Mouse (Mus musculus) activated CD4-positive, CD25-positive, alpha-beta regulatory T cell (primary cell): ENCODE results near the gene Rpap1. TPM values are rescaled to one million over a fixed set of nuclear protein-coding genes. Genes with fewer than 3 reads are reported as not detected.

Source experiments
- polyA plus RNA-seq, 2 experiments: library from polyadenylated mRNA; unstranded; fragments of 100-300 nt; shearing (Covaris generic); gene quantifications; one replicate each; pipeline ENCODE4 v1.2.1; 2017

Rpap1 gene
- 10 to 100 TPM; 17.8 to 24.4 TPM for polyA plus RNA-seq

DNA sequence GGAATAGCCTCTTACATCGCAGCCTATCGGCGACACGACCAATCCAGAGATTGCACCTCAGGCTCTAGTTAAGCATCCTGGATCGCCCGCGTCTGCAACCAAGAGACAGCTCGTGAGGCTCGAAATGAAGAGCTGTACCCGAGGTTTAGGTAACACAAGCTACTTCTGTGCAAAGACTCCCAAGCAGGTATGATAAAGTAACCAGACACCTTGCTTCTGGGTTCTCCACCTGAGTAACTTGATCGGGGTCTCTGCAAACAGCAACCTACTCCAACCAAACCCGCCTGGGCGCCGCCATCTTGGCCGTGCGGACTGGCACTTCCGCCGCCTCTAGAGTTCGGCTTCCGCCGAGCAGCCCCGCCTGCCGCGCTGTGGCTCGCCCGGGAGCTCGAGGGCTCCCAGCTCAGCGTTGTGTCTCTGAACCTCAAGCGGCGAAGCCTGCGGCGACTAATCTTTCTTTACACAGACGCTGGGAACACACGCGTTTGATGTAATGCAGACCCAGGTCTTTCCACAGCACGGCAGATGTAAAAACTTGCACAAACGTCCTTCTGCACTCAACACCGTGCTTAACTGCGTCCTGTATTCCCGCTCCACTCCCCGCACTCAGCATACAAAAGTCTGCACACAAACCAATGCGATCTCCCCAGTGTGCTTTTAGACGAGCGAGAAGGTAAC, at the start of gene Rpap1:
TSS of gene Rpap1 (minus strand) at position 332 of the 678 bp plus-strand sequence.

GRCm38 (mm10) chr2:119797279-119797783, 10.0 kb upstream of the Rpap1 start, which contains the start of gene Tyro3:
Tyro3 (plus strand) TSS chr2:119797733.

DNA sequence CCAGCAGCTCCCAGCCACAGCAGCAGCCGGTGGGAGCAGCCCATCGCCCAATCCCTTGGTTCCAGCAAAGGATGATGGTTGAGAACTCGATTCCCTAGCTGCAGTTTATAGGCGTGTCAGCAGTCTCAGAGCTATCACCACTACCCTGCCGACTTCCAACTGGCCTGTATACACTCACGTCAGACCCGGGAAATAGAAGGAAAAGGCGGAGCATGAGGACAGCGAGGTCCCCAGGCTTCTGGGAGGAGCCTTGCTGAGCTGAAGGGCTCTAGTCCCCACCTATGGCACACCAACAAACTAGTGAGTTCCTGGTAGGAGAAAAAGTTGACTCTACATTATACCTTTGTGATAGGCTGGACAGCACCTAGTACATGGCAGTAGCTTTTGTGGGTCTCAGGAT, 27.1 kb downstream of the Rpap1 start, which contains the start of gene Ltk:
TSS of gene Ltk (minus strand) at position 181 of the 400 bp plus-strand sequence.

DNA sequence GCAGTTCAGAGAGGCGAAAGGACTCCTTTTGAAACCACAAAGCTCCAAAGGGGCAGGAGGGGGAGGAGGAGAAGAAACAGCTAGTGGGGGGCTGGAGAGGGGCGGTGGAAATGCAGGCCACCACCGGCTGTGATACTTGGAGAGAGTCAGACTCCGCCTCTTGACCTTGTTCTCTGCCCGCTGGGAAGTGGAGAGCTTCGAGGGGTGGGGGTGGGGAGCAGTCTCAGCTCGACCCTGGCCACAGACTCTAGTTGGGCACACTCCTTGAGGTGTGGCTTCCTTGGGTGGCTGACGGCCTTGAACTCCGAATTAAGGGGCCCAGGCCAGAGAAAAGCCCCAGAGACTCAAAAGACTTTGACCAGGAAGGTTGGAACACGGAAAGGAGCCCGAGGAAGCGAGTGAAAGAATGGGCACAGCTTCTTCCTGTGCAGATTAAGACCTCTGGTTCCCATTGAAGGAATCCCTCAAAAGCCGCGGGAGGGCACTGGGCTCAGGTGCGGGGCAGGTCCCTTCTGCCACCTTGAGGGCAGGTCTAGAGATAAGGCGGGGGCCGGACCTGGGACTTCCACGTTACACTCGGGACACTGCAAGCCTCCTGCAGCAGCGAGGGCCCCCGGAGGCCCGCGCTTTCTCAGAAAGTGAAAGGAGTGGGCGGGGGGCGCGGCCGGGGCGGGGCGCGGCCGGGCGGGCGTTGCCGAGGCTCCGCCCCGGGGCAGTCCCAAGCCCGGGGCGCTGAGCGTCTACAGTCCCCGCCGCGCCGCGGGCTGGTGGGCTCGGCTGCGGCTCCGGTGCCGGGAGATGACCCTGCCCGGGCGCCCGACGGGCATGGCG, 45.5 kb downstream of the Rpap1 start, which contains the start of gene Itpka:
TSS of gene Itpka (plus strand) at position 757 of the 831 bp plus-strand sequence.

Other genes starting within 250 kb of the Rpap1 start
- gene Exd1, start 239.9 kb downstream of the Rpap1 start, polyA plus RNA-seq: under 1 TPM in 1 of 2 experiments, not detected in 1; 0.28 TPM
- gene Chp1, start 239.8 kb downstream of the Rpap1 start, polyA plus RNA-seq: 10 to 100 TPM; 71.1 to 77.2 TPM
- 10 to 100 TPM; 15.9 to 19.7 TPM for gene Nusap1, start 169.2 kb downstream of the Rpap1 start, polyA plus RNA-seq
- gene Oip5, start 169.1 kb downstream of the Rpap1 start, polyA plus RNA-seq: 1 to 10 TPM; 6.6 to 8.3 TPM
- gene Ndufaf1, start 124.7 kb downstream of the Rpap1 start, polyA plus RNA-seq: 10 to 100 TPM; 29.9 to 37.0 TPM
- gene Rtf1, start 112.5 kb downstream of the Rpap1 start, polyA plus RNA-seq: 10 to 100 TPM; 55.1 to 93.3 TPM
- 1 to 10 TPM; 1.1 to 1.5 TPM for gene Itpka, start 45.2 kb downstream of the Rpap1 start, polyA plus RNA-seq
- 1 to 10 TPM in 1 of 2 experiments, under 1 TPM in 1; 0.57 to 2.0 TPM for gene Ltk, start 27.1 kb downstream of the Rpap1 start, polyA plus RNA-seq
- gene Tyro3, start 10.2 kb upstream of the Rpap1 start, polyA plus RNA-seq: 1 to 10 TPM; 4.4 to 6.4 TPM
- 10 to 100 TPM; 23.3 to 23.8 TPM for gene Mga, start 109.7 kb upstream of the Rpap1 start, polyA plus RNA-seq
- gene Mapkbp1, start 185.2 kb upstream of the Rpap1 start, polyA plus RNA-seq: 1 to 10 TPM; 2.4 to 5.8 TPM
- gene Jmjd7, start 239.9 kb upstream of the Rpap1 start, polyA plus RNA-seq: 10 to 100 TPM; 20.0 to 23.6 TPM
- 1 to 10 TPM; 1.5 to 6.1 TPM for gene Gm28042, start 240.0 kb upstream of the Rpap1 start, polyA plus RNA-seq
- gene Pla2g4b, start 245.9 kb upstream of the Rpap1 start, polyA plus RNA-seq: 1 to 10 TPM; 1.0 to 1.7 TPM